Mouse (Mus musculus): Measurements from ENCODE around the gene Gpr39.

GRCm38 (mm10) chr1:125923062-125923461 lies 246.3 kb downstream of the Gpr39 start:
- TF ChIP-seq POLR2A (IDR thresholded peaks at IDR 0.05; ENCODE audit: borderline replicate concordance, insufficient read depth, low read length) (no peak), CTCF (IDR thresholded peaks at IDR 0.05; ENCODE audit: borderline replicate concordance, insufficient read depth, low read depth, low read length) (no peak)
